Mouse (Mus musculus): ENCODE measurements around the gene Kank1.

Gene Kank1

DNA sequence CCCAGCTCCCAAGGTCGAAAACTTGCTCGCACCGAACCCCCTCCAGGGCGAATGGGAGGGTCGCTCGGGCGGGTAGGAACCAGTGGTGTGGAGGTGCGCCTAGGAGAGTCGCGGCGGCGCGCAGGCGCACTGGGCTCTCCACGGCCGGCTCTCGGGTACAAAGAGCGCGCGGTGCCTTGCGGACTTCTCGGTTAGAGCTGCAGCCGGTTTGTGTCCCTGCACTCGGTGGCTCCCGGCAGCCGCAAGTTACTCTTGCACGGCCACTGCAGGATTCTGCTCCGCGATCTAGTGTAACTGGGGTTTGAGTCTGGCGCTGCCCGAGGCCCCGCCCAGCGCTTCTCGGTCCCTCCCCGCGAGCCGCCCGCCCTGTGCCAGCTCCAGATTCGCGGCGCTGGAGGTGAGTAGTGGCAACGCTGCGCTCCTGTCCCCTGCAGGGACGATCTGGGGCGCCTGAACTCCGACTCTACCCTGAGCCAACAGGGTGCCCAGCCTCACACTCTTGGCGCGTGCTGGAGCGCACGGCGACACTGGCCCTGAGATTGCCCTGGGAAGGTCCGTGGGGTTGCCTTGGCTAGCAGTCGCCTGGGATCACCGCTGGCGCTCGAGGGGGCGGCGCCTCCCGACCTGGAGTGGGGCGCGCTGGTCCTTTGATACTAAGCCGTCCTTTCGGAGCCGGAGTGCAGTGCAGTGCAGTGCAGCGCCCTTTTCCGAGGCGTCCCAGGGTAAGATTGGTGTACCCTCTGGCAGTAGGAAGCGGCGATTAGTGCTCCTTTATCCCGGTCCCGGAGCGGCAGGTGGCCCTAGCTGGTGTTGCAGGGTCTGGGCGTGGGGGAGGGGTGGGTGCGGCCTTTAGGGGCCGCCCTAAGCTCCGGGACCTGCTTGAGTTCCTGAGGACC lies at the start of gene Kank1:
Gene Kank1, plus strand, starts transcription at position 380 of the 896 bp plus-strand sequence.
- DNase-seq (ENCODE audit: low read depth, low spot score), result peak; percentile 72

- no peak for DNase-seq (ENCODE audit: low read depth, low spot score)
Observed at GRCm38 (mm10) chr19:25187681-25188080, 49.1 kb upstream of the Kank1 start.

DNA sequence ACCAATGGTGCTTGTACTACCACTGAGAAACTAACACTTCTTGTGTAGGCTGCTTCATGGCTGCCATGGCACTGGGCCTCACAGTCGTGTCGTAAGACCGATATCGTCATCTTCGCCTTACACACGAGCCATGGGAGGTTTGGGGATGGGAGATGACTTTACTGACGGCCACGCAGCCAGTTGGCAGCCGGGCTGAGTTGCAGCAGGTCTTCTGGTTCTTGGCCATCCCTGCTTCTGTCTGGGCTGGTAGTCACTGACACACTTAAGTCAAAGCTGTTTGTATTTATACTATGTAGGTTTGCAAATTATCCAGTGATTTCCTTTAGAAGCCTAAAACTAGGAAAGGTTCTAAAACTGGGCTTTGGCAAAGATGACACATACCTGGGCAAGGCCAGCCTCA lies 43.0 kb upstream of the Kank1 start:
- no peak for DNase-seq (ENCODE audit: low read depth, low spot score)

GRCm38 (mm10) chr19:25200081-25200860 lies 36.5 kb upstream of the Kank1 start:
- no peak for DNase-seq (ENCODE audit: low read depth, low spot score)

GRCm38 (mm10) chr19:25203077-25203476 lies 33.7 kb upstream of the Kank1 start:
- no peak for DNase-seq (ENCODE audit: low read depth, low spot score)

DNA sequence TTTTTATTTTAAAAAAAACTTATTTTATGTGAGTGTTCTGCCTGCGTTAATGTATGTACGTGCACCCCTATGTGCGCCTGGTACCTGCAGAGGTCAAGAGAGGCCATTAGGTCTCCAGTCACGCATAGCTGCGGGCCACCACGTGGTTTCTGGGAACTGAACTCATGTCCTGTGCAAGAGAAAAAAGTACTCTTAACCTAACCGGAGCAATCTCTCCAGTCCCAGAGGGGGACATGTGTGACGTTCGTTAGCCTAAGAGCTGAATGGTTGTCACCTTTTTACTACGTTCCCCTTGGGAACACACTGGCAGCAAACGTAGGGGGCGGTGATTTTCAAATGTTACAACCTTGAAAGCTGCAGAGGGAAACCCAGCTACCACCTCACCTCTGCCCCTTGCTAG lies 29.8 kb upstream of the Kank1 start:
- DNase-seq (ENCODE audit: low read depth, low spot score), result no peak

- no peak for DNase-seq (ENCODE audit: low read depth, low spot score)
Observed at GRCm38 (mm10) chr19:25207731-25208361, 28.9 kb upstream of the Kank1 start.

GRCm38 (mm10) chr19:25208596-25209110 lies 28.1 kb upstream of the Kank1 start:
- DNase-seq (ENCODE audit: low read depth, low spot score), result no peak

DNA sequence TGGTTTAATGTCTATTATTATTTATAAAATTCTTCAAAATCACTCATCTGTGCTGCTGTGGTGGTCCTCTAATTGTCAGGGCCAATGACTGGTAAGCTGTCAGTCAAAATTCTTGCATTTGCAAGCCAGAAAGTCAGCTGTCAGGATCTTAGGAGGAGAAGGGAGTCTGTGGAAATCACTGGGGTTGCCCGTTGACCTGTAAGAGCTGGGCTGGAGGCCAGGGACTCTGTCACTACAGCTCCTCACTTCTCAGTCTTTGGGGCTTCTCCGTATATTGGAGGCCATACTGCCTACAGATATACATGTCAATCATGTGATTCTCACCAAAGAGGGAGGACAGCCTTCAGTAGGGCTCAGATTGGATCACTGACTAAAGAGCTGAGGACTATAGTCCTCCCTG lies 16.2 kb upstream of the Kank1 start:
- no peak for DNase-seq (ENCODE audit: low read depth, low spot score)

DNA sequence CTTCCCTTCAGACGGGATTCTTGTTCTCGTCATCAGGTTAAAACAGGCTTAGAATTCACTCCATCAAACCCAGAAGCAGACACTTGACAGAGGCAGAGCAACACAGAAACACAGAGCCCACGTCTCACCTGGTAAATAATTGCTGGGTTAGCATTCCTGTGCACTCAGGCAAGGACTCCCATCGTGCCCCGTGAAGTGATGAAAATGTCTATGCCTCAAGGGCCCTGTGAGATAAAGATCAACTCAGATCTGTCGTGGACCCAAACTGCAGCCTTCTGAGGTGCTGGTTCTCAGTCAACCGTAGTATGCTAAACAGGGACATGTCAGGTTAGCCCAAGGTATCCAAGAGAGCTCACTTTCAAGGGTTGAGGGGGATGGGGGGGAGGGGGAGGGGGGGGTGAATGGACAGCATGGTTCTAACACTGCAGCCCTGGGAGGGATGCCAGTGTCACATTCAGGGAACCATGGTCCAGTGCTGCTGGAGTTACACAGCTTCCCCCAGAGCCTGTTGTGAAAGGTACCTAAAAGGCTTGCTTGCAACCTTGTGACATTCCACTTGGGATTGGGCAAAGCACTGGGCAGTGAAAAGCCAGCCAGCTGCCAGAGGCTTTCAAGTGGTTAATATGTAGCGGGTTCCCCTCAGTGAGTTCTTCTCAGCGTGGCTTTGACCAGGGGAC lies 14.7 kb upstream of the Kank1 start:
- DNase-seq (ENCODE audit: low read depth, low spot score), result no peak

GRCm38 (mm10) chr19:25230058-25230974 lies 6.5 kb upstream of the Kank1 start:
- DNase-seq (ENCODE audit: low read depth, low spot score), result no peak

- DNase-seq (ENCODE audit: low read depth, low spot score), result no peak
Observed at GRCm38 (mm10) chr19:25230975-25231334, 5.8 kb upstream of the Kank1 start.

DNA sequence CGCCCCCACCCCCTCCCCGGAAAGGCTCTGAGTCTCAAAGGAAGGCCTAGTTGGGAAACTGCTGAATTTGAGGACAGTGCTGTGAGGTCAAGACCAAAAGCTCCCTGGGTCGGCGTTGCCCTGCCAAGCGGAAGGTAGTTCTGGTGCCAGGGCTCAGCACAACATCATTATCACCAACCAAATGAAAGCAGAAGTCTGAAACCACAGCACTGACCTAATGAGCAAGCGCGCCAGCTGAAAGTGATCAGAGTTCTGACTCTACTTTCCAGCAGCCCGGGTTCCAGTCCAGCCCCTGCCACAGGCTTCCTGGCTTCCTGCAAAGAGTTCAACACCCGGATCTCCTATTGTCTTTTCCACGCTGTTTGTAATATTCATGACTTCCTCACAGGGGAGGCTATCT lies 4.7 kb upstream of the Kank1 start:
- no peak for DNase-seq (ENCODE audit: low read depth, low spot score)

- peak; percentile 45 for DNase-seq (ENCODE audit: low read depth, low spot score)
Observed at GRCm38 (mm10) chr19:25237492-25238040, 791 bp downstream of the Kank1 start.

GRCm38 (mm10) chr19:25238121-25238520 lies 1.3 kb downstream of the Kank1 start:
- DNase-seq (ENCODE audit: low read depth, low spot score), result no peak

- no peak for DNase-seq (ENCODE audit: low read depth, low spot score)
Observed at GRCm38 (mm10) chr19:25243566-25243965, 6.8 kb downstream of the Kank1 start.

- no peak for DNase-seq (ENCODE audit: low read depth, low spot score)
Observed at GRCm38 (mm10) chr19:25246062-25246461, 9.3 kb downstream of the Kank1 start.

DNA sequence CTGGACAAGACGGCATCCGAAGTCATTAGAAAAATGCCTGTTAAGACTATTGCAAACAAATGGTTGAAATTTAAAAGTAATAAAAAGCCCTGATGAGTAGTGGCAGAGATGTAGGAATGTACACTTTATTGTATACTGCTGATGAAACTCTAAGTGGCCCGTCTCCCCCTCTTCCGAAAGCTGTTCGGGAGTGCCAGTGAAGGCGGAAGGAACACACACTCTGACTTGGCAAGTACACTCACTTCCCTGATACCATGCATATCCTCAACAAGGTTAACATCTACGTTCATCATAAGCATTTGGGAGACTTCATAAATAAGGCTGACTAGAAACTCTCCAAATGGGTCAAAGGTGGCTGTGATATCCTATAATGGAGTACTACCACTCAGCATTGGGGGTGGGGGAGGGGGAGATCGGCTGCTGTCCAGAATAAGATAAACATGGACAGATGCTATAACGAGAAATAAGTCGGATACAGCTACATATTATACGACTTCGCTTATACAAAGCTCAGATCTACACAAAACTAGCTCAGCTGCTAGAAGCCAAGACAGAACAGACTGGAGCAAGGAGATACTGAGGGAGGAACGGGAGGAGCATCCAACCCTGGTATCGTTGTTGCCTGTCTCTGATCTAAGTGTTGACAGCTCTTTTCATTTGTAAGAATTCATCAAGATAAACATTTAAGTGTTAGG lies 11.2 kb downstream of the Kank1 start:
- no peak for DNase-seq (ENCODE audit: low read depth, low spot score)

DNA sequence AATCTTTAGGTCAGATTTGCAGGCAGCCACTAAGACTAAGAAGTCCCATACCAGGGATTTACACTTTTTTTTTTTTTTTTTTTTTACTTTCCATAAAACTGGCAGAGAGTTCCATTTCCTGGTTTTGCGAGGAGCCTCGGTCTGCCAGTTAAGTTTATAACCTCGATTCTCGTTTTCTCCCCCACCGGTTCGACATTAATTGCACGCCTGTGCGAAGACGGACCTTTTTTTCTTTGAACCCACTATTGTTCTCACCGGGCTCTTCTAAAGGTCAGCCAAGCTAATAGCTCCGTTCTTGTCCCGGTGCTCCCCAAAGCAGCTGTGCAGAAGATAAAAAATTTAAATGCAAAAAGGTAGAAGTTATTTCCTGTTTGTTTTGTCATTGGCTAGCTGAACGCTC lies 12.5 kb downstream of the Kank1 start:
- no peak for DNase-seq (ENCODE audit: low read depth, low spot score)
